In the genomic region with DNA sequence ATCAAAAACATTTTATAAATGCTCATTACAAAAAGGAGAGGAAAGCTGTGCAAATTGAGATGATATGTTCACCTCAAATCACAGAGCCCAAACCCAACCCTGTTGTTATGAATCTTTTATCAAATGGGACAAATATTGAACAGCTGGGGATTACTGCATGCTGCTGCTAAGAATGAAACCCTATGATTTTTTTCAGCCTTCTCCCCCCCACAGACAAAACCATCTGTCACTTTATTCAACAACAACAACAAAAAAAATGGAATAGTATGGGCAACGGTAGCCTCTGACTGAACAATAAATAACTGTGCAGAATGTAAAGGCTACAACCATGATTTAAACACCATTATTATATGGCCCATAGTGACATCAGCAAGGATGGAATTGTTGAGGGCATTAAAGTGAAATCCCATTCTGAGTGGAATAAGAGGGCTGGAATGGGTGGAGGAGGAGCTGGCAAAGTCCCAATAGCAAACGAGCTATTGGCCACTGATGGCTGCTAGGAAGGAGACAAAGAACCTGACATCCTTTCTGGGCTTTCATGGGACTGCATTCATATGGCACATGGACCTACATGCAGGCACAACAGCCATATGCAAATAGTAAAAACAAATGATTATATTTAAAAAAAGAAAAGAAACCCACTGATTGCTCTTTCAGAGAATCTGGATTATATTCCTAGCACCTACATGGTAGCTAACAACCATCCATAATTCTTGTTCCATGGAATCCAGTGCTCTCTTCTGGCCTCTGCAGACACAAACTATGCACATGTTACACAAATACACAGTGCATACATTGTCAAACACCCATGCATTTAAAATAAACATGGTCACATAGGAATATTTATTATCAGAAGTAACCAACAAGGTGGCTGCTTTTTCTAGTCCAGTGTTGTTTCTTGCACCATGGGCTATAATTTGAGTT, we compare ENCODE assay signal across 18 mouse cellular contexts.
DNase-seq lines count a peak whose midpoint lies in the region; ATAC-seq and TF ChIP-seq lines count a peak whose summit lies in the region.
"Had no signal": no experiment of that assay in that cellular context is flagged by ENCODE, and none has a peak within 500 bp of the region (broad histone marks: within the 10 kb centered on the region; RNA-seq: fewer than 3 reads in every experiment).

No protein-coding gene starts in this region.

- H3K9ac ChIP-seq in lung, embryonic 14.5 days: no peak overlapping the region
- H3K9ac ChIP-seq in forebrain, embryonic 16.5 days (replicated peaks; ENCODE audit: low read depth, low read length): no peak overlapping the region
- H3K9ac ChIP-seq: embryonic facial prominence, embryonic 13.5 days; heart, embryonic 12.5 days; liver, embryonic 12.5 days; lung, embryonic 15.5 days had no signal

- no peak overlapping the region for H3K4me2 ChIP-seq in lung, embryonic 14.5 days
- no peak overlapping the region for H3K4me2 ChIP-seq in forebrain, embryonic 16.5 days (ENCODE audit: low read length)
- H3K4me2 ChIP-seq: embryonic facial prominence, embryonic 13.5 days; heart, embryonic 12.5 days; liver, embryonic 12.5 days; lung, embryonic 15.5 days had no signal

- H3K27me3 ChIP-seq in lung, embryonic 14.5 days (ENCODE audit: insufficient read depth, low read length): no peaks in the 10 kb centered on the region
- H3K27me3 ChIP-seq in forebrain, embryonic 16.5 days (replicated peaks; ENCODE audit: control insufficient read depth, insufficient read depth, low read length): no peaks in the 10 kb centered on the region
- H3K27me3 ChIP-seq: embryonic facial prominence, embryonic 13.5 days; heart, embryonic 12.5 days; liver, embryonic 12.5 days; lung, embryonic 15.5 days had no signal

- H3K4me1 ChIP-seq in lung, embryonic 14.5 days (ENCODE audit: insufficient read depth): no peaks in the 10 kb centered on the region
- H3K4me1 ChIP-seq in forebrain, embryonic 16.5 days (replicated peaks; ENCODE audit: control insufficient read depth, insufficient read depth, low read length): peaks cover 2% of the 10 kb centered on the region; the same call in 1 of the 2 replicates
- H3K4me1 ChIP-seq: embryonic facial prominence, embryonic 13.5 days; heart, embryonic 12.5 days; liver, embryonic 12.5 days; lung, embryonic 15.5 days had no signal

- no peak overlapping the region for H3K4me3 ChIP-seq in lung, embryonic 14.5 days (ENCODE audit: low read depth, low read length)
- H3K4me3 ChIP-seq in forebrain, embryonic 16.5 days (replicated peaks; ENCODE audit: low read length): no peak overlapping the region
- H3K4me3 ChIP-seq: embryonic facial prominence, embryonic 13.5 days; heart, embryonic 12.5 days; layer of hippocampus, adult 2 months; liver, embryonic 12.5 days; lung, embryonic 15.5 days had no signal

- TF ChIP-seq CTCF in lung, embryonic 14.5 days (IDR thresholded peaks at IDR 0.05; ENCODE audit: low read depth): no peak

- no peak overlapping the region for H3K27ac ChIP-seq in lung, embryonic 14.5 days (ENCODE audit: low read depth)
- H3K27ac ChIP-seq in forebrain, embryonic 16.5 days (ENCODE audit: low read length): peak overlapping the region; percentile 17
- H3K27ac ChIP-seq: embryonic facial prominence, embryonic 13.5 days; layer of hippocampus, adult 2 months; liver, embryonic 12.5 days; lung, embryonic 15.5 days had no signal

- H3K36me3 ChIP-seq in lung, embryonic 14.5 days (ENCODE audit: insufficient read depth): no peaks in the 10 kb centered on the region
- H3K36me3 ChIP-seq in forebrain, embryonic 16.5 days (ENCODE audit: control insufficient read depth, insufficient read depth): no peaks in the 10 kb centered on the region
- H3K36me3 ChIP-seq: embryonic facial prominence, embryonic 13.5 days; heart, embryonic 12.5 days; liver, embryonic 12.5 days; lung, embryonic 15.5 days had no signal

- no peak for ATAC-seq in lung, embryonic 14.5 days (ENCODE audit: insufficient read depth)
- ATAC-seq in forebrain, embryonic 16.5 days: peak; percentile 83
- ATAC-seq: liver, embryonic 12.5 days; midbrain, embryonic 16.5 days had no signal

- 36% methylated on average over 2 of the region's 2 CpGs for WGBS in lung, embryonic 14.5 days
- 11% methylated on average over 2 of the region's 2 CpGs for WGBS in forebrain, embryonic 16.5 days

- no peaks in the 10 kb centered on the region for H3K9me3 ChIP-seq in lung, embryonic 14.5 days (ENCODE audit: low read depth, low read length)
- H3K9me3 ChIP-seq in forebrain, embryonic 16.5 days (ENCODE audit: control insufficient read depth, low read length): no peaks in the 10 kb centered on the region
- H3K9me3 ChIP-seq: embryonic facial prominence, embryonic 13.5 days; heart, embryonic 12.5 days; liver, embryonic 12.5 days; lung, embryonic 15.5 days had no signal

- DNase-seq in lung, embryonic 14.5 days: peak; percentile 3
- no peak for DNase-seq in lung, postnatal 4 days
- peak; percentile 8 for DNase-seq in cerebellum, adult 11 months
- peak; percentile 84 to 85 for DNase-seq in cerebellum, postnatal 10 days
- no peak for DNase-seq in heart, postnatal 4 days
- DNase-seq in urinary bladder, adult 18-20 months (ENCODE audit: low spot score in 2 of 2): no peak
- DNase-seq: adrenal gland, adult 8-10 months; B cell, adult 2 months; kidney, postnatal 10 days; right cerebral cortex, postnatal 14 days; thymus, postnatal 36 days had no signal

Comparison
In these comparisons a context has a peak if more than half of its experiments do, and no peak if none do; other contexts are left out.
1. DNase-seq: peak in lung, embryonic 14.5 days (single experiment), cerebellum, adult 11 months (single experiment) and cerebellum, postnatal 10 days (2 of 2); none in lung, postnatal 4 days (0 of 2), heart, postnatal 4 days (single experiment) and urinary bladder, adult 18-20 months (0 of 2).